Mouse (Mus musculus): ENCODE measurements around the gene Ppp4c. TPM values are rescaled to one million over a fixed set of nuclear protein-coding genes. Genes with fewer than 3 reads are reported as not detected.
A peak's percentile ranks its signal among the peaks of the same experiment; 100 is the strongest.

Ppp4c gene
- total RNA-seq, 1 experiment, result 291 TPM

- Histone ChIP-seq H3K4me3 (ENCODE audit: insufficient read depth in 1 of 2, low read depth in 1 of 2, low read length in 2 of 2, poor library complexity in 1 of 2, severe bottlenecking in 1 of 2) (peak overlapping the region; percentile 92 to 99; a peak in 2 of 4 replicates), H3K27ac (ENCODE audit: insufficient read depth, low read depth, low read length, poor library complexity, severe bottlenecking) (peak overlapping the region; percentile 54; the same call in 1 of the 2 replicates), H3K4me1 (ENCODE audit: control insufficient read depth in 2 of 2, insufficient read depth in 2 of 2, low read length in 2 of 2, poor library complexity in 1 of 2) (peaks cover 5 to 19% of the 10 kb centered on the region in 2 experiments; a peak in 2 of 4 replicates), H3K9me3 (ENCODE audit: control insufficient read depth, insufficient read depth, low read depth, low read length) (no peaks in the 10 kb centered on the region), H3K36me3 (ENCODE audit: control insufficient read depth, insufficient read depth, low read length, poor library complexity, severe bottlenecking) (peaks cover 24% of the 10 kb centered on the region), H3K9ac (ENCODE audit: insufficient read depth, low read depth, low read length, poor library complexity, severe bottlenecking) (peak overlapping the region; percentile 54; the same call in 1 of the 2 replicates)
- no peak for TF ChIP-seq MAFK (IDR thresholded peaks at IDR 0.05; ENCODE audit: insufficient read depth, low read depth, low read length)
- no peak for TF ChIP-seq CHD2 (IDR thresholded peaks at IDR 0.05; ENCODE audit: low read depth, low read length)
- TF ChIP-seq ZC3H11A (IDR thresholded peaks at IDR 0.05; ENCODE audit: borderline replicate concordance, low read depth, low read length), result no peak
- TF ChIP-seq ZNF384 (IDR thresholded peaks at IDR 0.05; ENCODE audit: low read depth, low read length), result no peak
- TF ChIP-seq HCFC1 (IDR thresholded peaks at IDR 0.05; ENCODE audit: borderline replicate concordance, insufficient read depth, low read length), result no peak
- in situ Hi-C loops (cut with MboI; ENCODE audit: low sequenced_read_pairs in 2 of 2, unreplicated experiment in 2 of 2), result no loop called here
- DNase-seq (ENCODE audit: low read depth, low spot score), result no peak
Observed at GRCm38 (mm10) chr7:126760956-126761355, 31.3 kb downstream of the Ppp4c start.

- TF ChIP-seq ZNF384 (IDR thresholded peaks at IDR 0.05; ENCODE audit: low read depth, low read length) (no peak), MAFK (IDR thresholded peaks at IDR 0.05; ENCODE audit: insufficient read depth, low read depth, low read length) (no peak), CHD2 (IDR thresholded peaks at IDR 0.05; ENCODE audit: low read depth, low read length) (no peak), HCFC1 (IDR thresholded peaks at IDR 0.05; ENCODE audit: borderline replicate concordance, insufficient read depth, low read length) (no peak), ZC3H11A (IDR thresholded peaks at IDR 0.05; ENCODE audit: borderline replicate concordance, low read depth, low read length) (no peak)
- H3K9me3 ChIP-seq (ENCODE audit: control insufficient read depth, insufficient read depth, low read depth, low read length), result no peaks in the 10 kb centered on the region
- H3K27ac ChIP-seq (ENCODE audit: insufficient read depth, low read depth, low read length, poor library complexity, severe bottlenecking), result peak overlapping the region; percentile 54; the same call in 1 of the 2 replicates
- peaks cover 24% of the 10 kb centered on the region for H3K36me3 ChIP-seq (ENCODE audit: control insufficient read depth, insufficient read depth, low read length, poor library complexity, severe bottlenecking)
- in situ Hi-C loops (cut with MboI; ENCODE audit: low sequenced_read_pairs in 2 of 2, unreplicated experiment in 2 of 2), result no loop called here
- H3K4me1 ChIP-seq (ENCODE audit: control insufficient read depth in 2 of 2, insufficient read depth in 2 of 2, low read length in 2 of 2, poor library complexity in 1 of 2), result peaks cover 5 to 16% of the 10 kb centered on the region in 2 experiments; a peak in 2 of 4 replicates
- H3K9ac ChIP-seq (ENCODE audit: insufficient read depth, low read depth, low read length, poor library complexity, severe bottlenecking), result peak overlapping the region; percentile 90; the same call in 1 of the 2 replicates
- H3K4me3 ChIP-seq (ENCODE audit: insufficient read depth in 1 of 2, low read depth in 1 of 2, low read length in 2 of 2, poor library complexity in 1 of 2, severe bottlenecking in 1 of 2), result peak overlapping the region; percentile 92 to 99
- no peak for DNase-seq (ENCODE audit: low read depth, low spot score)
Observed at GRCm38 (mm10) chr7:126760391-126760802, 31.9 kb downstream of the Ppp4c start.

- H3K36me3 ChIP-seq (ENCODE audit: control insufficient read depth, insufficient read depth, low read length, poor library complexity, severe bottlenecking), result peaks cover 19% of the 10 kb centered on the region
- H3K9me3 ChIP-seq (ENCODE audit: control insufficient read depth, insufficient read depth, low read depth, low read length), result no peaks in the 10 kb centered on the region
- in situ Hi-C loops (cut with MboI; ENCODE audit: low sequenced_read_pairs in 2 of 2, unreplicated experiment in 2 of 2), result no loop called here
- peak overlapping the region; percentile 92 to 99 for H3K4me3 ChIP-seq (ENCODE audit: insufficient read depth in 1 of 2, low read depth in 1 of 2, low read length in 2 of 2, poor library complexity in 1 of 2, severe bottlenecking in 1 of 2)
- DNase-seq (ENCODE audit: low read depth, low spot score), result no peak
- peaks cover 5 to 16% of the 10 kb centered on the region in 2 experiments; a peak in 2 of 4 replicates for H3K4me1 ChIP-seq (ENCODE audit: control insufficient read depth in 2 of 2, insufficient read depth in 2 of 2, low read length in 2 of 2, poor library complexity in 1 of 2)
- TF ChIP-seq CHD2 (IDR thresholded peaks at IDR 0.05; ENCODE audit: low read depth, low read length) (no peak), HCFC1 (IDR thresholded peaks at IDR 0.05; ENCODE audit: borderline replicate concordance, insufficient read depth, low read length) (0 out of 2 replicates have a peak, but pooled peaks have one; percentile 18), ZC3H11A (IDR thresholded peaks at IDR 0.05; ENCODE audit: borderline replicate concordance, low read depth, low read length) (no peak), MAFK (IDR thresholded peaks at IDR 0.05; ENCODE audit: insufficient read depth, low read depth, low read length) (no peak)
- H3K9ac ChIP-seq (ENCODE audit: insufficient read depth, low read depth, low read length, poor library complexity, severe bottlenecking), result peak overlapping the region; percentile 90
- H3K27ac ChIP-seq (ENCODE audit: insufficient read depth, low read depth, low read length, poor library complexity, severe bottlenecking), result peak overlapping the region; percentile 67
Observed at GRCm38 (mm10) chr7:126759672-126760390, 32.5 kb downstream of the Ppp4c start.

GRCm38 (mm10) chr7:126759050-126759671 lies 33.1 kb downstream of the Ppp4c start, which contains the start of gene Mapk3:
Gene Mapk3 (plus strand): TSS chr7:126759601.
- DNase-seq (ENCODE audit: low read depth, low spot score), result peak; percentile 89
- Histone ChIP-seq H3K4me3 (ENCODE audit: insufficient read depth in 1 of 2, low read depth in 1 of 2, low read length in 2 of 2, poor library complexity in 1 of 2, severe bottlenecking in 1 of 2) (peak within 1 kb of the TSS; percentile 92 to 99), H3K36me3 (ENCODE audit: control insufficient read depth, insufficient read depth, low read length, poor library complexity, severe bottlenecking) (peaks cover 12% of the 10 kb centered on the region), H3K9ac (ENCODE audit: insufficient read depth, low read depth, low read length, poor library complexity, severe bottlenecking) (peak within 1 kb of the TSS; percentile 90), H3K9me3 (ENCODE audit: control insufficient read depth, insufficient read depth, low read depth, low read length) (no peaks in the 10 kb centered on the region), H3K27ac (ENCODE audit: insufficient read depth, low read depth, low read length, poor library complexity, severe bottlenecking) (peak within 1 kb of the TSS; percentile 67), H3K4me1 (ENCODE audit: control insufficient read depth in 2 of 2, insufficient read depth in 2 of 2, low read length in 2 of 2, poor library complexity in 1 of 2) (peaks cover 9 to 13% of the 10 kb centered on the region in 2 experiments; a peak in 2 of 4 replicates)
- TF ChIP-seq ZC3H11A (IDR thresholded peaks at IDR 0.05; ENCODE audit: borderline replicate concordance, low read depth, low read length), result no peak
- TF ChIP-seq HCFC1 (IDR thresholded peaks at IDR 0.05; ENCODE audit: borderline replicate concordance, insufficient read depth, low read length), result peak; percentile 28; the same call in 1 of the 2 replicates
- no peak for TF ChIP-seq CHD2 (IDR thresholded peaks at IDR 0.05; ENCODE audit: low read depth, low read length)
- no peak for TF ChIP-seq MAFK (IDR thresholded peaks at IDR 0.05; ENCODE audit: insufficient read depth, low read depth, low read length)
- in situ Hi-C loops (cut with MboI; ENCODE audit: low sequenced_read_pairs in 2 of 2, unreplicated experiment in 2 of 2), result no loop called here
